Mouse (Mus musculus) ovary, postnatal 10 days (tissue): ENCODE measurements around the gene Arhgef6.

Experiments used
- DNase-seq: peaks from one replicate; pipeline ENCODE4 v3.0.0; 2022; ENCODE audit warnings: low spot score

Gene Arhgef6

DNA sequence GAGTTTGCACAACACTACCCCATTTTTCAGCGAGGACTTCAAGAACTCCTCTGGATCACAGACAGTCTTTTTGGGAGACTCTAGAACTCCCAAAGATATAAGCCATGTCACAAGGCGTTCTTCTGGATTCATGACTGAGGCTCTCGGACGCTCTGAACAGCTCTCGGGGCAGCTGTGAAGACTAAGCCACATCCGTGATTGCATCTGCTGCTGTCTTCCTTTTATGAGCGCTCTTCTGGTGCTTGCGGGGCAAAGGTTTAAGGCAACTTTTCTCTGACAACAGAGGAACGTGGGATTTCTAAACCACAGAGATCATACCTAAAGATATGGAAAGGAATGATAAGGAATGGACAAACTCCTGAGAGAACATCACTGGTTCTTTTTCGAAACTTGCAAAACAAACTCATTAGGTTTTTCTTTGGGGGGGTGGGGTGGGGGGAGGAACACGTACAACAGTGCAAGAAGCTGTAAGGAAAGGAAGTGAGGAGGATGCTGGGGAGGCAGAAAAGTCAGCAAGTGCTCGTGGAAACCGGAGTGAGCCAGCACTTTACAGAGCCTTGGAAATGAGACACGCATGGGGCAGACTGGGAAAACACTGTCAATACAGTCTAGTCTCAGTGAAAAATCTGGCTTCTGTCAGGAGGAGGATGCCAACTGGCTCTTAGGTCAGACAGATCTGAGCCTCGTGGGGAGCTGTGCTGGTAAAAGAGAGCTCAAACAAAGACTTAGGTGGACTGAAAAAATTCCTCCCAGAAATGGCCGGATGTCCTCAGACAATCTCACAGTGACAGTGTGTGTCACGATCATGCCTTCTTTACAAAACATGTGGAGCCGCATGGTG is at the start of gene Arhgef6:
Arhgef6 (minus strand) TSS at position 359 of the 841 bp plus-strand sequence.
- DNase-seq, result no peak

DNA sequence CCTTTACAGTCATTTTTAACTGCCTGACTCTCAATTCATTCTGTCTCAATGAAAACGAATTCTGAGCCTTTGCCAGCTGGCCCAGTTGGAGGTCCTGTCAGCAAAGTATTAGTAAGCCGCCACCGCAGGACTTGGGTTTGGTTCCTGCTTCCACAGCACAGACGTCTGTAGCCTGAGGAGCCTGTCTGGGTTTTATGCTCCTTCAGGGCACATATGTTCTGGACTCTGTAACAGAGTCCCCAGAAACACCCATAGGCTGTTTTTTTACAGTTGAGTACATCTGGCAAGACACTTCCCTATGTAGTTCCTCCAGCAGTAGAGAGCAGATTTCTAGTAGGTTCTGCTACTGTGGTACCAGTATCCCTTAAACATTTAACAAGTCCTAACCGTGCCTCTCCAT is 42.4 kb upstream of the Arhgef6 start:
- no peak for DNase-seq

DNA sequence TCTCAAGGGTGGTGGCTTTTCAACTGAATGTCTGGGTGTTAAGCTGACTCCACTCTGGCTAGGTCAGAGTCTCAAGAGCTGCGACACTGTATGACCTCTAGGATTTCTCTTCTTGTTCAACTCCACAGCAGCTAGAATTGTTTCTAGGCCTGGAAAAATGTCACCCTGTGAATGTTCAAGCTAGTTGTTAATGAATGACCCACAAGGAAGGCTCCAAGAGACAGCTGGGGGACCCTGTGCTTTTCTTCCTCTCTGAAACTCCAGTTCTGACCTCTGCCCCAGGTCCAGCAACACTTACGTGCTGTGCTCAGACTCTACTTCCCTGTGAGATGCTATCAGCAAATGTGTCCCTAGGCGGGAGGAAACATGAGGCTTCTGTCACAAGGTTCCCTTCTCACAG is 40.0 kb upstream of the Arhgef6 start:
- DNase-seq, result no peak

DNA sequence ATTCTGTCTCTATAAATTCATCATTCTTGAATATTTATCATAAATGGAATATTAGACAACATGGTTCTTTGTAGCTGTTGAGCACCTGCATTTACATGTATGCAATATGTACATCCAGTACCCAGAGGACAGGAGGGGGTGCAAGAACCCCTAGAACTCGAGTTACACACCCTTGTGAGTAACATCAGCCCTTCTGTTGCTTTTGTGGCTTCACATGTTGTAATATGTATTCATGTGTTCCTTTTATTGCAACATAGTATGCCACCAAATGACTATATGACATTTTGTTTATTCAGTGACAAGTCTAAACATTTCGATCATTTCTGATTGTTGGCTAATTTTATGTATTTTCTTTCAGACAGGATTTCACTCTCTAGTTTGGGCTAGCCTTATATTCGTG is 38.6 kb upstream of the Arhgef6 start:
- DNase-seq, result no peak

DNA sequence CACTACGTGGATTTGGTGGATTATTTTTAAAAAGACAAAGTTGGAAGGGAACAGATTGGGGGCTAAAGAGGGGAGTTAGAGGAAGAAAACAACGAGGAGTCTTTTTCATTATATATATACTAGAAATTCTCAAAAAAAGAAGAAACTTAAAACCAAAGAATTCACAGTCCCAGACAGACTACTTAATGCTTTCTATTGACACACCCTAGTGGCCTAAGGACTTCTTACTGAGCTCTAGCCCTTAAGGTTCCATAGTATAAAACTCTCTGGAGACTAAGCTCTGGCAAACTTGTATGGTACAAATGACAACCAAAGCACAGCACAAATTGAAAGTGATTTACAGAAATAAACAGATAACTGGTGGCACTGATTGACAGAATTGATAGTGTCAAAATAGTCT is 35.5 kb upstream of the Arhgef6 start:
- DNase-seq, result no peak

DNA sequence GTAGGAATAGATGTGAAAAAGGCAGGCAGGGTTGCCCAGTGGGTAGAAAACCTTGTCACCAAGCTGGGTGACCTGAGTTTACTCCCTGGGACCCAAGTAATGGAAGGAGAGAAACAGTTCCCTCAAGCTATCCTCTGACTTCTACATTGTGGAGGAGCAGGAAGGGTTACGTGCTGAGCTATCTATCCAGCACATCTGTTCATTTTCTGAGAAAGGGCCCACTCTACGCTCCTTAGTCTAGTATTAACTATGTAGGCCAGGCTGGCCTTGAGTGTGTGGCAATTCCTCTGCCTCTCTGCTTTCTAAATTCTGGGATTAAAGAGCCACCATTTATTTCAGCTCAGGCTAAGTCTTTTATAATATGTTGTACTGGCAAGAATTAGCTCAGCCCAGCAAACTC is 35.0 kb upstream of the Arhgef6 start:
- no peak for DNase-seq

DNA sequence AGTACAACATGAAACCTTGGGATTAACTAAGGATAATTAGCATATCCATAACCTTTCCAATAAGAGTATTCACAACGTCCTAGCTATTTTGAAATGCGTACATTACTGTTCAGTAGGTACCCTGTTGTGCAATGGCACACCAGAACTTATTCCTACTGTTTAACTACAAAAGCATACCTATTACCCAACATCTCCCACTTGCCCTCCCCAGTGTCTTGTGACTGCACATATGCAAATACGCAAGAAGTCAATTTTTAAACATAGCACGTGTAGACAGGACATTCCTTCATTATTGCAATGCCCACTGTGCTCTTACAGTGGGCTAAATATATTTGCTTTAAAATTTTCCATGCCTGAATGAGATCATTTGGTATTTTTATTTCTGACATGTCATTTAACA is 34.4 kb upstream of the Arhgef6 start:
- DNase-seq, result no peak

DNA sequence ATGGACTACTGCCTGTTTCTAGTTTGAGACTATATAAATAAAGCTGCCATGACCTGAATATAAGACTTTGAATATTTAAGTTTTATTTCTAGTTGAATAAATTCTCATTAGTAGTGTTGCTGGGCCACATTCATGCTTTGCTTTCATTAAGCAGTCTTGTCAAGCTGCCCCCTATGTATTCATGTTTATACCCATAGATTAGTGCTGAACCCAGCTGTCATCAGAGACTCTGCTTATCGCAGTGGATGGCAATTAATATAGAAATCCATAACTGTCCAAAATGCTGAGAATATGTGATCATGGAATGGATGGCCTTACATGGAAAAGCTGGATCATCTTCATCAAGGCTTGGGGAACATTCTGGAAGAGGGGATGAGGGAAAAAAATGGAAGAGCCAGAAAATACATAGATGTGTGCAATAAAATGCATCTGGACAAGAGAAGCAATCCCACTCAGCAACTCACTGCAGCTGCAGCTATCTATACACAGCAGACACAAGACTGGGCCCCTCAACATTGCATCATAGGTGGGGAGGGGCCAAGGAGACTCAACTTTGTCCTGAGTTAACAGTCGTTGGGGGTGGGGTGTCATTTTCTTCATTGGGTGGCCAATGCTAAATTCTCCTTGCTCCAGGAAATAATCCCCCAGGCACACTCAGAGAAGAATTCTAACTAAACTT is 26.5 kb upstream of the Arhgef6 start:
- DNase-seq, result no peak

DNA sequence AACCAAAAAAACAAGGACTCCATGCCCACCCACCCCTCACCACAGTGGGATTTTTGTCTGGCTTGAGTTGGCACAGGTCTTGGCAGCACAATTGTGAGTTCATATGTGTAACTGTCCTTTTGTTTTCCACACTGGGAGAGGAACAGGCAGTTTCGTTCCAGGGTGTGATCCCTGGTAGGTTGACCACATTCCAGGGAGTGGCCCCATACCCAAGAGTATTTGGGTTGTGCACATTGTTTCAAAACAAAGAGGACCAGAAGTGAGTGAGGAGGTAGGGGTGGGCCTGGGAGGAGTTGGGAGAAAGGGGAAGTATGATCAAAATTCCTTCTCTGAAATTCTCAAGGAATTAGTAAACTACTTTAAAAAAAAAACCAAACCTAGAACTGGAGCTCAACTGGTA is 20.8 kb upstream of the Arhgef6 start:
- no peak for DNase-seq

DNA sequence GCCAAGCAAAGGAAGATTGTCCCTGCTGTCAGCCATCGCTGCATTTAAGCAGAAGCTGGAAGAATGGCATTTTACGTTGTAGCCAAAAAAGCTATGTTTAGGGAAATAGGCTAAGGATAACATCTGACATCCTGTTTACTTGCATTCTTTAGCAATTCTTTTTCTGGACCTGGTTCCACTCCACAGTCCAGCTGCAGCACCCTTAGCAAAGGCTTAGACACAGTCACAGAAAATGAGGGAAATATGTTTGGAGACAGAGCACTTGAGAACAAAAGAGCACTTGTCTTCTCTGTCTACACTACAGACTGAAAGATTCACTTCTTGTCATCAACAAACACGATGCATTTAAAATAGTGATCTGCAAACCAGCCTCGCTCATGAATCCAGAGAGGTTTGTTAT is 691 bp upstream of the Arhgef6 start:
- no peak for DNase-seq

DNA sequence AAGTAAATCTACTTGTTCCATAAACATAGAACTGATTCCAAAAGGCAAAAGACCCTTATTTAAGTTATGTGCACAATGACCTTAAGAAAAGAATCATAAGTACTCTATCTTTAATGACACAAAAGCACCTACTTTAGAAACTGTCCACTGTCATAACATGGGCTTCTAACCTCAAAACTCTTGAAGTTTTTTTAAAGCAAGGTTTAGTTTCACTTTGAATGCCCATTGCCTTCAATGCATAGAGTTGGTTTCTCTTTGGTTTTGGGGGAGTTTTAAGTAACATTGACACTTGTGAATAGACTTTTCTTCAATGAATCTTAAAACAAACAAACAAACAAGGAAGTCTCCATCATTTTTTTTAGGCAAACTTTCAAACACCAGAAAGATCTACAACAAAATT is 947 bp downstream of the Arhgef6 start:
- DNase-seq, result no peak

DNA sequence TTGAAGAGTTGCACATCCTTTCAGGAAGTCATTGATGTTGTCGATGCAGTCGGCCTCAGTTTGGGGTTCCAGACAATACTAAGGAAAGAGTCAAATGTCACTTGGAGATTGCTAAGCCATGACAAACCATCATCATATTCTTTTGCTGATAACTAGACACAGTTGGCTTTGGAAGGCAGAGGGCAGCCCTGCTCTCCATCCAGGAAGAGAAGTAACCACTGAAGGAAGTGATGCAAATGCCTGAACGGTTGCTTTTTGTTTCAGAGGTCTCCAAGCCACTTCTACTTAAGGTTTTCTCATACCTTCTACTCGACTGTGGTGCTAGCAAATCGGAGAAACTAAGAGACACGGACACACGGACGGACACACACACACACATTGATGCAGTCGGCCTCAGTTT is 1.6 kb downstream of the Arhgef6 start:
- DNase-seq, result no peak

DNA sequence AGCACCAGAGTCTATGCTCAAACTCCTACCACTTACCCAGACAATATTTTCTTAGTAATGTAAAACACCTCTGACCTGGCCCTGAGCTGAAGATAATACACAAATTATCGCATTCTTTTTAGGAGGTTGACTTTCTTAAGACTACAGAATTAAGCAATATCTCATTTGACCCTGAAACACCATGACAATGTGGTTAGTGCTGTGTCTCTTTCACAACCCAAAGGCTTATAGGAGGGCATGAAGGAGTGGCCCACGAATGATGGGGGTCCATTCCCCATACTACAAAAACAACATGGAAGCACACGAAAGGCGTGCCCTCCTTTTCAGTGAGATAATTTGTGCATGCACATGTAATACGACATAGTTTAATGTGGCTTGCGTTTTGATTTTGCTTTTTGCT is 3.2 kb downstream of the Arhgef6 start:
- DNase-seq, result no peak

DNA sequence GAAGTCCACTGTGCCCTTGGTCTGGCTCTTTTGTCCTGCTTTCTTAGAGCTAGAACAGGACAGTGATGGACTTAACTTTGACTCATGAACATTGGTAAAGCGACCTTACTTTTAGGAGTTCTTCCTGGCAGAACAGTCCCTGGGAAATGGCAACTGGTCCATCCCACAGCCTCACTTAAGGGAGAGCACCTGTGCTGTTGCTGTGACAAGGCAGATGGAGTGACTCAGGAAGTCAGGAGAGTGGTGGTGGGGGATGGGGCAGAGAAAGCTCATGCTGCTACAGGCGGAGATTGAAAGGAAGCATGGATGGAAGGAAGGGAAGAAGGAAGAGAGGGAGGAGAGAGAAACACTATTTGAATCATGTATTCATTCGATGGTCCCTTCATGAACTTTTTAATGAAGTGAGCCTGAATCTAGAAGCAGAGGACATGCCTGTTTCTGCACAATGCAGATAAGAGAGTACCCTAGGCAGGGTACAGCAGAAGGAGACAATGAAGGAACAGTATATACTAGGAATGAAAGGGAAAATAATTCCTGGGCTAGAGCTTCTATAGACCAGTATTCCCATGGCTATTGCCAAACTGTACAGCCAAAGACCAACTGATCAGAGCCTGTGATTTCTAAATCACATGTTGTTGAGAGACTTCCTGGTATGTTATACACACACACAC is 10.7 kb downstream of the Arhgef6 start:
- no peak for DNase-seq

DNA sequence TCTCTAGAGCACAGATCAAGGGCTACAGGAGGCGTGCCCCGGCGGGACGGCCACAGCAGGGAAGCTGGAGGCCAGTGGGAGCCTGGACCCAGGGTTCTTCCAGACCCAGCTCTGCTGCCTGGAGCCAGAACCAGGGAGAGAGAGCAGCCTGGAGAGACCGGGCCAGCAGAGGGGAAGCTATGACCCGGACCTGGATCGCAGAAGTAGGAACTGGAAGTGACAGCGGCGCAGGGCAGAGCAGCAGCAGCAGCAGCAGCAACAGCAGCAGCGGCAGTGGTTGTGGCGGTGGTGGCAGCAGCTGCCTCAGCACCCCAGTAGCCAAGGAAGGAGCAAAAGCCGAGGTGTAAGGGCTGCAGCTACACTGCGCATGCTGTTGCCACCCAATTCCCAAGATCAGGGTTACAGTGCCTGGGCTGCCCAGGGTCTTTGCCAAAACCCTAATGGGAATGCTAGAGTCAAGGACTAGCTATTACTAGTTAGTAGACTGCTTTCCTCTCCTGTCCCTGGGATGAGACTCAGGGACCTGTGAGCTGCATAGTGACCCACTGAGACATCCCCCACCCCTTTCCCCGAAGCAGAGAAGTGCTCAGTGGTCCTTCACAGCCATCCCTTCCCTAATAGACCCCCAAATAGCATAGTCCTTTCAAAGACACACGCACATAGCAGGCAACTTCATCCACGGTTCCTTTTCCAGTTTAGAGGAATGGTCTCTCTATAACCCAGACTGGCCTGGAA is 11.9 kb downstream of the Arhgef6 start:
- DNase-seq, result no peak

DNA sequence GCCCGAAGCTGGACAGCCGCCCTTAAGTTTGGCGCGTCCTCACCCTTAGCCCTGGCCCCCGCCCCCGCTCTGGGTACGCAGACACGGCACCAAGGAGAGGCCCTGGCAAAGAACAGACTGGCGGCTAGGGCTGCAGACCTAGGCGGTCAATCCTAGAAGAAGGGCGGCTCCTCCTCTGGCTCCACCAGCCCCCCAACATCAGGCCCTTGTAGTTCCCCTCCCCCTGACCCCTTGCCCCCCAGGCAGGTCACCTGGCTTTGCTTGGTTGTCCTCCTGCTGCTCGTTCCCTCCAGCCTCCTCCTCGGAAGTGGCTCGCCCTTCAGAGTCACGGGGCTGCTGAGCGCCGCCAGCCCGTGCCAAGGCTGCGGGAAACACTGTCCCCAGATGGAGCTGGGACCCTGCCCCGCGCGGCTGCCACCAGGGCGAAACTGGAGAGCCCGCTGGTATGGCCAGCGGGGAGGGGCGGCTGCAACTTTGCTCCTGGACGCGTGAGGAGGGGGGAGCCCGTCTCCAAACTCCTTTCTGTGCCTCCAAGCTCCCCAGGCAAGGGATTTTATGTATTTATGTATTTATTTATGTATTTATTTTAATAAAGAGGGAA is 12.6 kb downstream of the Arhgef6 start:
- peak; percentile 19 for DNase-seq

DNA sequence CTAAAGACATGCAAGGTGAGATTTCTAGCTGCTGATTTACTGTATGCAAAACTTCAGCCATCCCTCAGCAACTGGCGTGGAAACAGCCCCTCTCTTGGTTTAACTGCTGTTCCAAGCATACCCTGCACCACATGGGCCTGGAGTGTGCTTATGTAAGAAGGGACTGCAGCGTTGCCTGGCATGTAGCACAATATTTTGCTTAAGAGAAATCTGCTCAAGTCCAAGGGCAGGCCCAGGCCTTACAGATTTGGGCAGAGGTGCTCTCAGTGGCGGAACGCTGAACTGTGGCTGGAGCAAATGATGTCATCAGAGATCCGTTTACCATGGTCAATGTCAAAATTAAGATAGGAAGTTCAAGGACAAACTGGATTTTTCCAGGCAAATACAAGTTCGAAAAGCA is 13.6 kb downstream of the Arhgef6 start:
- DNase-seq, result no peak

DNA sequence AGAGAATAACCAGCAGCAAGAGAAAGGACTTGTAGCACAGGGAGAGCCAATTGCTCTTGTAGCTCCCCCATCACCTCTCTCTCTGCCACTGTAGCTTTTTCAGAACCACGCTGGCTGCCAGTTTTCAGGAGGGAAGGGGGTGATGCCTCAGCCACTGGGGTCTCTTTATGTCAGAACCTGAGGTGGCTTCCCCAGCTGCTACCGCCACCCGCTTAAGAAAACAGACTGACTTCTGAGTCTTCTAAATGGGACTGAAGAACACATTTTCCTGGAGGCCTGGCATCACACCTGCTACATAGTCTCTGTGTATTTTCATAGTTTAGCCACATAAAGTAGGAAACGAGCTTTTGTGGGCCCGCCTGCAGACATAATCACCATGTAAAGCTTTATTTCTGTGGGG is 26.5 kb downstream of the Arhgef6 start:
- no peak for DNase-seq

DNA sequence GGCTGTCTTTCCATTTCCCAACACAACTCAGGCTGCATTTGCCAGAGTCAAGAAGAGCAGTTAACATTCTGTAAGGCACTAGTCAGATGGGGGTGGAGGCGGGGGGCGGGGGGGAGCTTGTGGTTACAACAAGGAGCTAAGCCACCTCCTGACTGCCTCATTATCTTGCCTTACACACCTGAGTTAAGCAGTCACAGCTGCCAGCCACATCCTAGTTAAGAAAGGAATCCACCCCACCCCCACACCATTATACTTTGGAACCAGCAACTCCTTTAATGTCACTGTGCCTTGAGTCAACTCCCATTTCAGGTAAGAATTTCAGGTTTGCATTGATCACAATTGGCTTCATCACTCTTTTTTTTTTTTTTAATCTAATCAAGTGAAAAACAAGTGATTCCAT is 28.5 kb downstream of the Arhgef6 start:
- DNase-seq, result no peak

DNA sequence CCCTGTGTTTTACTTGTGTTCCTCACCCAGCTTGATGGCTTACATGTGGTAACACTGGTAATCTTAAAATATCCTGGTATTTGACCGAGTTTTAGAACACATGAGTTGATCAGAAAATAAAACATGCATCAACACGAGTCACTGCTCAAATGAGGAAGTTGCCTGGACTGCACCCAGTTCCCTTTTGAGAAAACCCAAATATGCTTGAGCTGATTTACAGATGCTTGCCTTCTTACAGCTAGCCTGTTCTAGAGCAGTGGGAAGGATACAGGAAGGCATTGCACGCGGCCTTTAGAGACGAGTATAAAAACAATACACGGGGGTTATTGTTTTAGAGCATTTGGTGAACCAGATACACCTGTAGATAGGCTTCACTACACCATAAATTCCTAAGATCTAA is 31.8 kb downstream of the Arhgef6 start:
- DNase-seq, result no peak

DNA sequence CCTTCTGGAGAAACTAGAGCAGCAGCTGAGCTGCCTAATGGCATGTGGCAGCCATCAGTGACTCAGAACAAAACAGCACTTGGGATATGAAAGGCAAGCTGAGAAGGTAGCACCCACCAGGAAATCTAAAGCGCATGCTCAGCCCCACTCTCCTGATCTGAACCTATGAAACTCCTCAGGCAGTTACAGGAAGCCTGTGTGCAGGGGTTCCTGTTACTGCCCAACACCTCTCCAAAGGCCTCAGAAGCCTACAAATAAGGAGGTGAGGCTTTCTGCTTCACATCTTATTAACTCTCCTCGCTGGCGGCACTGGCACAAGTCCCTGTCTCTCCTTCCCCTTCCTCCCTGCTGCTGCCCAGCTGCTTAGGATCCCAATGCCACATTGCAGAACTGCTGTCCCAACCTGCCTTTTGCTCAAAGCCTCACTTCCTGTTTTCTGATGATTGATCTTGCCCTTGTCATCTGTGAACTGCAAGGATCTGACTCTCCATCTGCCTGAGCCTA is 33.7 kb downstream of the Arhgef6 start:
- DNase-seq, result no peak
